Mouse (Mus musculus): ENCODE measurements at regions not wholly inside any gene's neighbourhood (a gene's known extent, or its start where the extent isn't known, plus 50 kb on each side); places are given as distances from the start of the nearest gene placed in this dataset.

- Histone ChIP-seq H3K9ac (no peak overlapping the region), H3K27ac (no peak overlapping the region), H3K27me3 (replicated peaks) (no peaks in the 10 kb centered on the region), H3K36me3 (no peaks in the 10 kb centered on the region), H3K4me2 (replicated peaks) (no peak overlapping the region), H3K9me3 (no peaks in the 10 kb centered on the region), H3K4me3 (replicated peaks) (no peak overlapping the region), H3K4me1 (replicated peaks) (no peaks in the 10 kb centered on the region)
- 80% methylated on average over 2 of the region's 2 CpGs for WGBS
- no peak for ATAC-seq
Measured at GRCm38 (mm10) chr12:45656574-45656973, 582.1 kb upstream of the Stxbp6 start.

GRCm38 (mm10) chr12:45648654-45649053, 574.1 kb upstream of the Stxbp6 start:
- H3K4me2 ChIP-seq (replicated peaks), result no peak overlapping the region
- no peak overlapping the region for H3K27ac ChIP-seq
- H3K4me3 ChIP-seq (replicated peaks), result no peak overlapping the region
- no peaks in the 10 kb centered on the region for H3K27me3 ChIP-seq (replicated peaks)
- H3K9me3 ChIP-seq, result no peaks in the 10 kb centered on the region
- H3K9ac ChIP-seq, result no peak overlapping the region
- WGBS, result 87% methylated on average over 4 of the region's 4 CpGs
- H3K4me1 ChIP-seq (replicated peaks), result no peaks in the 10 kb centered on the region
- H3K36me3 ChIP-seq, result no peaks in the 10 kb centered on the region
- ATAC-seq, result no peak

DNA sequence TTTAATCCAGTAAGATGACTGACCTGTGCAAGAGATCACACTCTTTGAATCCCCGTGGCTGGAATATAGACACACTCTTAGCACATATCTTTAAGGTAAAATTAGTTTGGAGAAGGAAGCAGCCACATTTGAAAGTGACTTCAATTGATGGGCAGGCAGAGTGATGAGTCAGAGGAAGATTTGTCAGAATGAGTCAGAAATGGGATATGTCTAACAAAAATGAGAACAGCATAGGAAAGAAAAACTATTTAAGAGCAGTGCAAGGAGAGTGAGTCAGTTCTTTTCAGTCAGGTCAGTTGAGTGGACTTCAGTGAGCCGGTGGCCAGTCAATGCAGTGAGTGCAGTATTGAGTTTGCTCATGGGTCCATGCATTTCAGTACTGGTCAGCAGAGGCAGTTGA, 569.7 kb upstream of the Stxbp6 start:
- Histone ChIP-seq H3K27ac (no peak overlapping the region), H3K9ac (no peak overlapping the region), H3K9me3 (no peaks in the 10 kb centered on the region), H3K27me3 (replicated peaks) (no peaks in the 10 kb centered on the region), H3K4me2 (replicated peaks) (no peak overlapping the region), H3K4me3 (replicated peaks) (no peak overlapping the region), H3K36me3 (no peaks in the 10 kb centered on the region), H3K4me1 (replicated peaks) (no peaks in the 10 kb centered on the region)
- 80% methylated on average over 2 of the region's 2 CpGs for WGBS
- ATAC-seq, result no peak

- no peak overlapping the region for H3K9ac ChIP-seq
- no peaks in the 10 kb centered on the region for H3K27me3 ChIP-seq (replicated peaks)
- no peak overlapping the region for H3K4me3 ChIP-seq (replicated peaks)
- H3K4me1 ChIP-seq (replicated peaks), result no peaks in the 10 kb centered on the region
- no peak overlapping the region for H3K27ac ChIP-seq
- no peak overlapping the region for H3K4me2 ChIP-seq (replicated peaks)
- WGBS, result 79% methylated on average over 1 of the region's 1 CpGs
- H3K9me3 ChIP-seq, result no peaks in the 10 kb centered on the region
- no peaks in the 10 kb centered on the region for H3K36me3 ChIP-seq
- ATAC-seq, result no peak
Measured at GRCm38 (mm10) chr12:45622830-45623229, 548.3 kb upstream of the Stxbp6 start.

DNA sequence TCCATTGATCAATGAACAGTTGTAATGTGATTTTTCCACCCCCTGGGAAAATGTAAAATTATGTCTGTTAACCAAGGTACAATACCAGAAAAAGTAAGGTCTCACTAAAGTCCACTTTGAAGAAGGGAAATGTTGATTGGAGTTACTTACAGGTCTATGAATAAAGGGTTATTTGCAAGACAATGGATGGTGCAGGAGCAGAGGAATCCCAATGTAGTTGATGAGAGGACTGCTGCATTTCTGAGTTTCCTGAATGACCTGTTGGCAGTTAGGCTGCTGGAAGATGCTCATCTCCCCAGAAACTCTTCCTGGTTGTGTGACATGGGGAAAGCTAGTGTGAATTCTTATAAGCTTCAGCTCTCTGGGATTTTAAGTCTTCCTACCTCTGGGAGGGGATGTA, 545.5 kb upstream of the Stxbp6 start:
- H3K9ac ChIP-seq, result no peak overlapping the region
- no peaks in the 10 kb centered on the region for H3K36me3 ChIP-seq
- H3K4me1 ChIP-seq (replicated peaks), result no peaks in the 10 kb centered on the region
- no peak overlapping the region for H3K4me3 ChIP-seq (replicated peaks)
- H3K27me3 ChIP-seq (replicated peaks), result no peaks in the 10 kb centered on the region
- no peak for ATAC-seq
- no peak overlapping the region for H3K27ac ChIP-seq
- H3K4me2 ChIP-seq (replicated peaks), result no peak overlapping the region
- no peaks in the 10 kb centered on the region for H3K9me3 ChIP-seq

- Histone ChIP-seq H3K4me2 (replicated peaks) (no peak overlapping the region), H3K36me3 (no peaks in the 10 kb centered on the region), H3K4me3 (replicated peaks) (no peak overlapping the region), H3K9ac (no peak overlapping the region), H3K9me3 (no peaks in the 10 kb centered on the region), H3K4me1 (replicated peaks) (no peaks in the 10 kb centered on the region), H3K27me3 (replicated peaks) (no peaks in the 10 kb centered on the region), H3K27ac (no peak overlapping the region)
- no peak for ATAC-seq
- 42% methylated on average over 1 of the region's 1 CpGs for WGBS
Measured at GRCm38 (mm10) chr12:45614509-45615150, 540.1 kb upstream of the Stxbp6 start.

DNA sequence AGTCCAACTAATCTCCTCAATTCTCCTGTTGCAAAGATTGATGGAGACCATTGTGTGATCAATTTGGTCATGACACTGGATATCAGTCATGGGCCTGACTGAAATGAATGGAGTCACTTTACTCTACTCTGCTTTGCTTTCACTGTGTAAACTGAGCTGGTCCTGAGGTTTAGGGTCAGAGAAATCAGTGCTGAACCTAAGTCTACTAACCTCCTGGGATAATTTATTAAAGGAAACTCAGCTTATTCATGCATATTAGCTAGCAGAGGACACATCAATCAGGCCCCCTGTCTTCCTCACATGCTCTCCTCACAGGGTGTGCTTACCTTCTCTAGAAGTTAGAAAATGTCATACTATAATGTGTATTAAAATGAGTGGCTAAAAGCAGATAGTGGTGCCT, 539.6 kb upstream of the Stxbp6 start:
- no peaks in the 10 kb centered on the region for H3K36me3 ChIP-seq
- no peak overlapping the region for H3K27ac ChIP-seq
- no peaks in the 10 kb centered on the region for H3K27me3 ChIP-seq (replicated peaks)
- no peak overlapping the region for H3K4me2 ChIP-seq (replicated peaks)
- H3K9ac ChIP-seq, result no peak overlapping the region
- H3K4me3 ChIP-seq (replicated peaks), result no peak overlapping the region
- no peaks in the 10 kb centered on the region for H3K9me3 ChIP-seq
- H3K4me1 ChIP-seq (replicated peaks), result no peaks in the 10 kb centered on the region
- no peak for ATAC-seq

GRCm38 (mm10) chr12:45599443-45599842, 524.9 kb upstream of the Stxbp6 start:
- Histone ChIP-seq H3K9me3 (no peaks in the 10 kb centered on the region), H3K4me3 (replicated peaks) (no peak overlapping the region), H3K27ac (no peak overlapping the region), H3K36me3 (no peaks in the 10 kb centered on the region), H3K4me1 (replicated peaks) (no peaks in the 10 kb centered on the region), H3K9ac (no peak overlapping the region), H3K4me2 (replicated peaks) (no peak overlapping the region), H3K27me3 (replicated peaks) (no peaks in the 10 kb centered on the region)
- no peak for ATAC-seq
- WGBS, result 65% methylated on average over 3 of the region's 3 CpGs

DNA sequence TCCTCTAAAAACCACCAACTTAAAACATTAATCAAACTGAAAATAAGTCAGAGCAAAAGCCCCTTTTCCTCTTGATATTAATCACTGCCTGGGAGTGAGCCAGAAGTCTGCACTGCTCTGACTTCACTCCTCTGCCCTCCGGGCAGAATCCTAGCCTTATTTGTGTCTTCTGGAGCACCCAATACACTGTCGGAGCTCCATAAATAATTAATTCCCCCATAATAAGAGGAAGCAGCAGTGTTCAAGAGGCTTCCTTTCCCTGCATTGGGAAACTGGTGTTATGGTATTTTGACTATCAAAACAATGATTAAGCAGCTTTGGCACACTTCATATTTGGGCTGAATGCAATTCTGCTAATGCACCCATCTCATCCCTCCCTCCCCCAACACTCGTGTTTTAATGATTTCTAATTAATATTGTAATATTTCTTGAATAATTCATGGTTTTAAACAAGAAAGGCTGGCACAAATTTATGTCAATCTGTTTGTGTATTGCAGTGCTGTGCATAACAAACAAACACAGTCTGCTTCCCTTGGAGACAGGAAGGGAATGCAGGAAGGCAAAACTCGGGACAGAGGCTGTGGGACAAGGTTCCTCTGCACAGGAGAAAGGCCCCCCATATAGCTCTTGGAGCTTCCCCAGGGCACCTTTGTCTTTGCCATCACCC, 523.5 kb upstream of the Stxbp6 start:
- Histone ChIP-seq H3K27me3 (replicated peaks) (no peaks in the 10 kb centered on the region), H3K9ac (no peak overlapping the region), H3K9me3 (no peaks in the 10 kb centered on the region), H3K4me1 (replicated peaks) (no peaks in the 10 kb centered on the region), H3K4me3 (replicated peaks) (no peak overlapping the region), H3K4me2 (replicated peaks) (no peak overlapping the region), H3K27ac (no peak overlapping the region), H3K36me3 (no peaks in the 10 kb centered on the region)
- 59% methylated on average over 4 of the region's 4 CpGs for WGBS
- no peak for ATAC-seq

DNA sequence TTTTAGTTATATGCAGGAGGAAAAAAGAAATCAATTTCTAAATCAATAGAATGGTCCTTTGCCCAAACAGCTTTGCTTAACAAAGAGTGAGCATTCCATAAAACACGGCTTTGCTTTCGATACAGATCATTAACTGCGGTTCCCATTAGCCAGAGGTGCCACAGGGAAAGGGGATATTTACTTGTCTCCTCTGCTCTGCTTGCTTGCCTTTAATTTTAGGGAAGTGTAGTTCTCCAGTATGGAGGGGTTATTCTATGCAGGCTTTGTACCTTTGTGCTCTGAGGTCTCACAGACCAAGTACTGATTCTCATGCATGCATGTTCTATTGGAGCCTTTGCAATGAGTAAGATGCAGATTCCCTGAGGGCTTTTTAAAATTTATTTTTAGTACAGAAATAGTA, 520.2 kb upstream of the Stxbp6 start:
- H3K36me3 ChIP-seq, result no peaks in the 10 kb centered on the region
- H3K4me3 ChIP-seq (replicated peaks), result no peak overlapping the region
- H3K4me2 ChIP-seq (replicated peaks), result no peak overlapping the region
- no peaks in the 10 kb centered on the region for H3K27me3 ChIP-seq (replicated peaks)
- H3K27ac ChIP-seq, result no peak overlapping the region
- no peaks in the 10 kb centered on the region for H3K4me1 ChIP-seq (replicated peaks)
- 86% methylated on average over 3 of the region's 3 CpGs for WGBS
- no peaks in the 10 kb centered on the region for H3K9me3 ChIP-seq
- H3K9ac ChIP-seq, result no peak overlapping the region
- no peak for ATAC-seq

DNA sequence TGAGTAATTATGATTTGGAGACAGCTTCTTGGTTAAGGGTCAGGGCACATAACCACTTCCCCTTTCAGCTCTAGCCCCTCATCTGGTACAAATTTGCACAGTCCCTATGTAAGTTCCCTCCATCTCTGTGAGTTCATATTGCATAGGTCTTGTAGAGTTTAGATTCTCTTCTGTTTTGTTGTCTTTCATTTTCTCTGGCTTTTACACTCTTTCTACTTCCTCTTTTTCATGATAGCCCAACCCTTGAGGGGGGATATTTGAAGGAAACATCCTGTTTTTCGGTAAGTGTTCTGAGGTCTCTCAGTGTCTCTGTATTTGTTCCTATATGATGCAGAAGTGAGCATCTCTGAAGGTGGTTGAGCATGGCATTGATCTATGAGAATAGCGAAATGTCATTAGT, 515.7 kb upstream of the Stxbp6 start:
- Histone ChIP-seq H3K4me2 (replicated peaks) (no peak overlapping the region), H3K4me1 (replicated peaks) (no peaks in the 10 kb centered on the region), H3K4me3 (replicated peaks) (no peak overlapping the region), H3K36me3 (no peaks in the 10 kb centered on the region), H3K27me3 (replicated peaks) (no peaks in the 10 kb centered on the region), H3K27ac (no peak overlapping the region), H3K9ac (no peak overlapping the region), H3K9me3 (no peaks in the 10 kb centered on the region)
- ATAC-seq, result no peak
- WGBS, result 85% methylated on average over 2 of the region's 2 CpGs

DNA sequence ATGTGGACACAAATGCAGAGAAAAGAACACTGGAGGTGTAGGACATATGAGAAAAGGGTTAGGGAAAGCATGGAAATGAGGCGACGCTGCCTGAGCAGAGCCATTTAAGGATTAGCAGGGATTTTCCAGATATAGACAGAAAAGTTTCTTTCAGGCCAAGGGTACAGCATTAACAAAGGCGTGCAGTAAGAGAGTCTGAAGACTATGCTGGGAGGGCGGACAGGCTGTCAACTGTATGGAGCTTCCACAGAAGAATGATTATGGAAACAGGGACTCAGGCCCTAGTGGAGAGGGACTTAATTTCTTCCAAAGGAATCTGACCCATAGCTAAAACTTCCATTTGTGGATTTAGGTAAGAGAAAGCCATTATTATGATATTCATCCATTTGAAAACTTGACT, 511.3 kb upstream of the Stxbp6 start:
- 90% methylated on average over 4 of the region's 4 CpGs for WGBS

GRCm38 (mm10) chr12:45563325-45564030, 489.0 kb upstream of the Stxbp6 start:
- Histone ChIP-seq H3K36me3 (no peaks in the 10 kb centered on the region), H3K4me2 (replicated peaks) (no peak overlapping the region), H3K9ac (no peak overlapping the region), H3K9me3 (no peaks in the 10 kb centered on the region), H3K27me3 (replicated peaks) (no peaks in the 10 kb centered on the region), H3K4me3 (replicated peaks) (no peak overlapping the region), H3K27ac (no peak overlapping the region), H3K4me1 (replicated peaks) (no peaks in the 10 kb centered on the region)
- no peak for ATAC-seq
- 77% methylated on average over 13 of the region's 13 CpGs for WGBS

More for the DNA sequence above, 511.3 kb upstream of the Stxbp6 start:
- Histone ChIP-seq H3K4me3 (replicated peaks) (no peak overlapping the region), H3K9me3 (no peaks in the 10 kb centered on the region), H3K9ac (no peak overlapping the region), H3K27ac (no peak overlapping the region), H3K4me1 (replicated peaks) (no peaks in the 10 kb centered on the region), H3K27me3 (replicated peaks) (no peaks in the 10 kb centered on the region), H3K4me2 (replicated peaks) (no peak overlapping the region), H3K36me3 (no peaks in the 10 kb centered on the region)
- ATAC-seq, result no peak
